Mouse (Mus musculus) hematopoietic stem cell, adult 5-6 weeks (primary cell): Measurements from ENCODE around the gene Tmem109. TPM values are rescaled to one million over a fixed set of nuclear protein-coding genes. Genes with fewer than 3 reads are reported as not detected.
A peak's percentile ranks its signal among the peaks of the same experiment; 100 is the strongest.

Experiments used
- ATAC-seq, 2 experiments: fragments of 125-278 bp in 1 of 2; replicated peaks in 1 of 2; 2 replicates each; pipeline ENCODE4 v1.8.0; 2016 to 2017; ENCODE audit warnings: inconsistent platforms in 2 of 2, mild to moderate bottlenecking in 2 of 2, moderate number of reproducible peaks in 2 of 2, low read depth in 1 of 2, moderate TSS enrichment in 1 of 2; ENCODE audit not compliant: low FRiP score in 2 of 2, poor library complexity in 2 of 2, severe bottlenecking in 2 of 2, insufficient read depth in 1 of 2, low TSS enrichment in 1 of 2
- total RNA-seq: library from RNA; stranded (forward); fragments of 172-1452, 232-1000 nt; gene quantifications from 2 replicates; pipeline ENCODE4 v1.2.3, GENCODE M21; 2017

Tmem109 gene
- total RNA-seq, result 17.5 and 20.7 TPM in 2 replicates

DNA sequence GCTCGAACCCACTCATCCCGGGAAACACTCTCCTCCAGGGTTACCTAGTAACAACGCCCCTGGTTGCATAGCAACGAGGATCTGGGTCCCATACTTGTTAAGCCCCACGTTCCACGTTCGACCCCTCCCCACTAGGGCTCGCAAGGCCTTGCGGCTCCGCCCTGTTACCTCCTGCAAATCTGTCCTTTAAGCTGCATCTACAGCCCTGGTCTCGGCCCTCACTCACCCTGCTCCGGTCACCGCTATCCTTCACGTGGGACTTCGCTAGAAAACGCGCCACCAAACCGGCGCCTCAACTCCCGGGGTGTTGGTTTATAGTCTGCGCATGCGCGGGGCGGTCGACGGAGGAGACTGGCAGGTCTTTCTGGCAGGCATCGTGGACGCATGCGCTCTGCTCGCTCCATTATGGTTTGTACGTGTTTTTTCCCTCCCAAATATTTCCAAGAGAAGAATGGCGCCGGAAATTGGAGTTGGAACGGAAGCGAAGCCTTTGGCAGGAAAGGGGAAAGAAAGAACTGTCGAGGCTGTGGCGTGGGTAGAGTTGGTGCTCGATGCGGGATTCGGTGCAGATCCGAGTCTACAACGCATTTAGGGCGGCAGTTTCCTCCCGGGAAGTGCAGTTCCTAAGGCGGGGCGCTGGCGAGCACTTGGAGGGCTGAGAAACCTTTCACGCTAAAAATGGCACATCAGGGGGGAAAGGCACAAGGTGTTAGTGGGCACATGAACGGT, at the start of gene Tmem109:
Gene Tmem109 (minus strand): TSS at position 576 of the 729 bp plus-strand sequence.
- peak; percentile 74 to 78 for ATAC-seq

GRCm38 (mm10) chr19:10930641-10931040, 48.8 kb upstream of the Tmem109 start:
- peak; percentile 72 to 82 for ATAC-seq

GRCm38 (mm10) chr19:10926666-10927065, 44.9 kb upstream of the Tmem109 start:
- no peak for ATAC-seq

DNA sequence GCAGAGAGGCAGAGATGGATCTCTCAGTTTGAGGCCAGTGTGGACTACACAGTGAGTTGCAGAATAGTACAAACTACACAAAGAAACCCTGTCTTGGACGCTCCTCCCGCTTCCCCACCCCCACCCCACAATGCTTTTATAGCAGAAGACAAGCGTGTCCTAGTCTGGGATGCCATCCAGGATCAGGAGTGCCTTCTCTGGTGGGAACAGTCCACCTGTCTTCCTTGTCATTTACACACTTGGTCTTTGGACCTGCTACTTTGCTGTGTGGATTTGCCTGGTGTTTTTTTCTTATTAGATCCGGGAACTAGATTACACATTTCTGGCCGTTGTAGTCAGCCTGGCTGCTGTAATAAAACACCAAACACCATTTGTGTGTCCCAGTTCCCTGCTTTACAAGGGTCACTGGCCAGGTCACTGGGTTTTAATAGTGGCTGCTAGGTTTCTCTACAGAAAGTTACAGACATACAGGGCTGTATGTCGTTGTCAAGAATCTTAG, 44.4 kb upstream of the Tmem109 start:
- ATAC-seq, result no peak

DNA sequence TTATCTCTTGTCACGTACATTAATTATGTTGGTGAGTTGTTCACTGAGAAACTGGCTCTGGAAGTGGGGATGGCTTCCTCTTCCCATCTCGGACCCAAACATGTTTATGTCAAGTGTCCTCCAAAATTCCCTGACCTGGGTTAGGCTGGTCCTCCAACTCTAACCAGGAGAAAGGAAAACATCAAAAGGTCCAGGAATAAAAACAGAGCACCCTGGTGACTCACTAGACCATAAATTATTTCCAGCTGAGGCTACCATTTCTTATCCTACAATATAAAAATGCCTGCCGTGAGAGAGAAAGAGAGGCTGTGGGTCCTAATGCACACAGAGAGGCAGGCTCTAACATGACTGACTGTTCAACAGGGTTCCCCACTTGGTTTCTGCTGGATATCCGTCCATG, 42.4 kb upstream of the Tmem109 start:
- ATAC-seq, result no peak

GRCm38 (mm10) chr19:10921058-10921457, 39.3 kb upstream of the Tmem109 start:
- no peak for ATAC-seq

DNA sequence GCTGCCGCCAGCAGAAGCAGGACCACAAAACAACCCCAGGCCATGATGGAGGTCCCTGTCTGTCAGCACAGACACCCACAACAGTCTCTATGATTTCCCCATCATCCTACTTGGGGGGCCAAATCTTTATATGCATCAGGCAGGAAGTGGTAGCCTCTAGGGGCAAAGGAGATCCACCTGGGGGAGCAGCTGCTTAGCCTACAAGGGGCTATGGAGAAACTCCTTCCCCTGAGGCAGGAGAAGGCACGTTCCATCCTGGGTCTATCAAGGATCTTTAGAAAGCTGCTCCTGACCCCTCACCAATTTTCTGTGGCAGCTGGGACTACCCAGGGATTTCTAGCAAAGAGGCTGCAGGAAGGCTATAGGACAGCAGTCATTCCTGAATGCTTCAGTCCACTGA, 38.7 kb upstream of the Tmem109 start, which contains the start of gene Zp1:
Gene Zp1 (minus strand): TSS at position 101 of the 400 bp plus-strand sequence.
- no peak for ATAC-seq

DNA sequence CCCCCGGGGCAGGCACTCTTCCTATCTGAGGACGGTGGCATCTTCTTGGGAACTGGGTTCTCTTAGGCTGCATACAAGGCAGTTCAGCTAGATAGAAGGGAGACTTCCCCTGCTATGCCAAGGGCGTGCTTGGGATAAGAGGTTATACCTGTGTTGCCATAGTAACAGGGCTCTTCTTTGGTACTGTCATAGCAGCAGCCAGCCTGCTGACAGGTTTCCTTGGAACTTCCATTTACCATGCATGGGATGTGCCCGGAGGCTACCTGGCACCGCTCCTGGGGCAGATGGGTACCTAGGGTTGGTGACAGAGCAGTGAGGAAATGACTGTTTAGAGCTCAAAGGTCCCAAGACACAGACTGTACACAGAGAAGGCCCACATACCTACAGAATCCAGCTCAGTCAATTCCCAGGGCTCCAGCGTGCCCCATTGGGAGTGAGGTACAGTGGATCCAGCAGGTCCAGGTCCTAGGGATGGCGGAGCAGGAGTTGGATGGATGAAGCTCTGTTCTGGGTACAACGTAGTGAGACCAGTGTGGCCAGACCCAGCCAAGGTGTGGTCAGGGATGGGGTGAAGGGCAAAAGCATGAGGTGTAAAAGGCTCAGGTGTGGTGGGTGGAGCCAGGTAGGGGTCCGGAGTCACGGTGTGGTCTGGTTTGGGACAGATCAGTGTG, 36.7 kb upstream of the Tmem109 start:
- ATAC-seq, result no peak

- no peak for ATAC-seq
These were observed 34.7 kb upstream of the Tmem109 start for GRCm38 (mm10) chr19:10916506-10916905.

DNA sequence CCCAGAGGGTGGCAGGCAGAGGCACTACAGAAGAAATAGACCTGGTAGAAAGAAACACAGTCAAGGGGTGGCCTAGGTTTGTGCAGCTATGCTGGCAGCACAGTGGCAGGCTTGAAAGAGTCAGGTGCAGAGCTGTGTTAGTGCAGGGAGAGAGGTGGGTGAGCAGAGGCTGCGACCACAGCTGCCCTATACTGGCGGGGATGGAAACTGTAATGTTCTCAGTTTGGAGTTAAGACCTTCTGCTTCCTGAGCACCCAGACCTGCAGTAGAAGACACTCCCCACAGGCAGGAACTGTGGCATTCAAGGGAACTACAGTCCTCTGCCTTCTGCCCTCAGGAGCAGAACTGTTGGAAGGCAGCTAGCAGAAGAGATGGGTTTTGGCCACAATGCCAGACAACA, 33.1 kb upstream of the Tmem109 start:
- peak; percentile 68 to 77 for ATAC-seq

GRCm38 (mm10) chr19:10914291-10914690, 32.5 kb upstream of the Tmem109 start:
- peak; percentile 77 to 80 for ATAC-seq

- no peak for ATAC-seq
These were observed 27.4 kb upstream of the Tmem109 start for GRCm38 (mm10) chr19:10909087-10909721.

DNA sequence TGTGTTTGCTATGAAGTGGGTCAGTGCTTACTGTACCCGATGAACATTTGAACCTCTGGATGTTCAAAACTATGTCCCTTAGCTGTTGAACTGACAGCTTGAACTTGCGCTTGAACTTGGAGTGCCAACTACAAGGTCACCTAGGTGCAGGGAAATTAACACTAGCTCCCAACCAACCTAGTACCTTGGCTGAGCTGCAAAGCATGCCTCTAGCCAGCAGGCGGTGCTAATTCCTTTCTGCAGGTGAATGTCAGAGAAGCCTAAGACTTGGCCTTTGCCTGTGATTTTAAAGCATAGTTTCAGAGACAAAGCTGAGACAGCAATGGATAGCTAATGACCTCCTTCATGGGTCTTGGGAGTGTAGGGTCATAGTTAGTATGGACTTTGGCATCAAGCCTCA, 26.1 kb upstream of the Tmem109 start:
- ATAC-seq, result peak; percentile 62 to 76; a peak in 3 of 4 replicates

- ATAC-seq, result no peak
These were observed 23.9 kb upstream of the Tmem109 start for GRCm38 (mm10) chr19:10905728-10906000.

GRCm38 (mm10) chr19:10904927-10905727, 23.3 kb upstream of the Tmem109 start:
- no peak for ATAC-seq

GRCm38 (mm10) chr19:10904512-10904911, 22.7 kb upstream of the Tmem109 start:
- no peak for ATAC-seq

DNA sequence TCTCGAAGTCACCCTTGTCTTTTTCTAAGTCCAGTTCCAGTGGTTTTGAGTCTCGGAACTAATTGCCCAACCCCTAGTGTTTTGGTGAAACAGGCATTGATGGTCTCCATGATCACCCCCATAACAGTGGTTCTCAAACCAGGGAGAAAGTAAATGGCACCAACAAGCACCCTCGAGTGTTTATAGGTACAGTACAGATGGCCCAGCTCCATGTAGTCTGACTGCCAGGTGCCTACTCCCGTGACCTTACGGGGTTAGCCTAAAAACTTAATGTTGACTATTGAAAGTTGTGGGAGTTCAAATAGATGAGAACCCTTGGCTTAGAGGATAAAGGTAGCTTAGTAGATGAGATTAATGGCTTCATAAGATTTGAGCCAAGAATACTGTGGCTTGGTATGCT, 19.2 kb upstream of the Tmem109 start:
- ATAC-seq, result no peak

GRCm38 (mm10) chr19:10900315-10900714, 18.5 kb upstream of the Tmem109 start:
- no peak for ATAC-seq
